Mouse (Mus musculus): ENCODE data around the gene Foxp1. TPM values are rescaled to one million over a fixed set of nuclear protein-coding genes. Genes with fewer than 3 reads are reported as not detected.

The Foxp1 gene
- polyA plus RNA-seq, 2 experiments from 2014 or later = 210 to 217 TPM

GRCm38 (mm10) chr6:99252816-99253215, 269.7 kb downstream of the Foxp1 start:
- ATAC-seq = no peak

- ATAC-seq = no peak
Observed at GRCm38 (mm10) chr6:99251924-99252323, 270.6 kb downstream of the Foxp1 start.

- ATAC-seq = no peak
Observed at GRCm38 (mm10) chr6:99251222-99251621, 271.3 kb downstream of the Foxp1 start.

GRCm38 (mm10) chr6:99249496-99250030, 273.0 kb downstream of the Foxp1 start:
- ATAC-seq = peak; percentile 61

- ATAC-seq = no peak
Observed at GRCm38 (mm10) chr6:99248396-99248795, 274.1 kb downstream of the Foxp1 start.

- peak; percentile 81 for ATAC-seq
Observed at GRCm38 (mm10) chr6:99241625-99242395, 280.7 kb downstream of the Foxp1 start.

- no peak for ATAC-seq
Observed at GRCm38 (mm10) chr6:99240764-99241163, 281.8 kb downstream of the Foxp1 start.

GRCm38 (mm10) chr6:99235588-99235987, 286.9 kb downstream of the Foxp1 start:
- ATAC-seq = no peak

- no peak for ATAC-seq
Observed at GRCm38 (mm10) chr6:99233411-99233810, 289.1 kb downstream of the Foxp1 start.

GRCm38 (mm10) chr6:99228336-99228870, 294.1 kb downstream of the Foxp1 start:
- ATAC-seq = no peak

GRCm38 (mm10) chr6:99221147-99221546, 301.4 kb downstream of the Foxp1 start:
- no peak for ATAC-seq

GRCm38 (mm10) chr6:99220472-99220871, 302.0 kb downstream of the Foxp1 start:
- peak; percentile 74 for ATAC-seq

- ATAC-seq = no peak
Observed at GRCm38 (mm10) chr6:99217846-99218245, 304.7 kb downstream of the Foxp1 start.

GRCm38 (mm10) chr6:99217155-99217554, 305.4 kb downstream of the Foxp1 start:
- no peak for ATAC-seq

GRCm38 (mm10) chr6:99212461-99212860, 310.1 kb downstream of the Foxp1 start:
- ATAC-seq = no peak

- no peak for ATAC-seq
Observed at GRCm38 (mm10) chr6:99211663-99212333, 310.7 kb downstream of the Foxp1 start.

GRCm38 (mm10) chr6:99210161-99210560, 312.4 kb downstream of the Foxp1 start:
- ATAC-seq = no peak

GRCm38 (mm10) chr6:99207226-99207885, 315.2 kb downstream of the Foxp1 start:
- ATAC-seq = no peak

GRCm38 (mm10) chr6:99206437-99206870, 316.1 kb downstream of the Foxp1 start:
- ATAC-seq = no peak

- no peak for ATAC-seq
Observed at GRCm38 (mm10) chr6:99205587-99206436, 316.7 kb downstream of the Foxp1 start.

GRCm38 (mm10) chr6:99204780-99205586, 317.5 kb downstream of the Foxp1 start:
- ATAC-seq = no peak

Data from activated CD4-positive, CD25-positive, alpha-beta regulatory T cell, adult 4 months (primary cell).